Mouse (Mus musculus): ENCODE measurements at regions not wholly inside any gene's neighbourhood (a gene's known extent, or its start where the extent isn't known, plus 50 kb on each side); places are given as distances from the start of the nearest gene placed in this dataset.
A peak's percentile ranks its signal among the peaks of the same experiment; 100 is the strongest.

GRCm38 (mm10) chr16:42770199-42770598 is 105.5 kb upstream of the Zbtb20 start:
- no peaks in the 10 kb centered on the region; the same call in 1 of the 2 replicates for H3K4me1 ChIP-seq (ENCODE audit: control insufficient read depth, insufficient read depth, low read length)
- H3K27ac ChIP-seq (ENCODE audit: insufficient read depth, low read length) = no peak overlapping the region
- TF ChIP-seq CTCF (IDR thresholded peaks at IDR 0.05; ENCODE audit: borderline replicate concordance, insufficient read depth, low read length) (no peak), POLR2A (IDR thresholded peaks at IDR 0.05; ENCODE audit: low read depth, low read length) (no peak)
- H3K4me3 ChIP-seq (ENCODE audit: insufficient read depth, low read length) = no peak overlapping the region

GRCm38 (mm10) chr16:42748681-42749080 is 127.0 kb upstream of the Zbtb20 start:
- no peak for TF ChIP-seq POLR2A (IDR thresholded peaks at IDR 0.05; ENCODE audit: low read depth, low read length)
- TF ChIP-seq CTCF (IDR thresholded peaks at IDR 0.05; ENCODE audit: borderline replicate concordance, insufficient read depth, low read length) = no peak
- Histone ChIP-seq H3K4me1 (ENCODE audit: control insufficient read depth, insufficient read depth, low read length) (peaks cover 5% of the 10 kb centered on the region), H3K27ac (ENCODE audit: insufficient read depth, low read length) (no peak overlapping the region), H3K4me3 (ENCODE audit: insufficient read depth, low read length) (no peak overlapping the region)

- no peak for TF ChIP-seq CTCF (IDR thresholded peaks at IDR 0.05; ENCODE audit: borderline replicate concordance, insufficient read depth, low read length)
- TF ChIP-seq POLR2A (IDR thresholded peaks at IDR 0.05; ENCODE audit: low read depth, low read length) = no peak
- Histone ChIP-seq H3K27ac (ENCODE audit: insufficient read depth, low read length) (peak overlapping the region; percentile 36; the same call in 1 of the 2 replicates), H3K4me1 (ENCODE audit: control insufficient read depth, insufficient read depth, low read length) (peaks cover 5% of the 10 kb centered on the region), H3K4me3 (ENCODE audit: insufficient read depth, low read length) (no peak overlapping the region)
These were observed 129.6 kb upstream of the Zbtb20 start for GRCm38 (mm10) chr16:42745943-42746675.

- H3K4me1 ChIP-seq (ENCODE audit: control insufficient read depth, insufficient read depth, low read length) = peaks cover 5% of the 10 kb centered on the region
- TF ChIP-seq CTCF (IDR thresholded peaks at IDR 0.05; ENCODE audit: borderline replicate concordance, insufficient read depth, low read length) (no peak), POLR2A (IDR thresholded peaks at IDR 0.05; ENCODE audit: low read depth, low read length) (no peak)
- H3K4me3 ChIP-seq (ENCODE audit: insufficient read depth, low read length) = no peak overlapping the region
- H3K27ac ChIP-seq (ENCODE audit: insufficient read depth, low read length) = no peak overlapping the region
These were observed 132.1 kb upstream of the Zbtb20 start for GRCm38 (mm10) chr16:42743538-42743937.

- TF ChIP-seq CTCF (IDR thresholded peaks at IDR 0.05; ENCODE audit: borderline replicate concordance, insufficient read depth, low read length) (no peak), POLR2A (IDR thresholded peaks at IDR 0.05; ENCODE audit: low read depth, low read length) (no peak)
- peaks cover 5% of the 10 kb centered on the region for H3K4me1 ChIP-seq (ENCODE audit: control insufficient read depth, insufficient read depth, low read length)
- H3K4me3 ChIP-seq (ENCODE audit: insufficient read depth, low read length) = no peak overlapping the region
- no peak overlapping the region for H3K27ac ChIP-seq (ENCODE audit: insufficient read depth, low read length)
These were observed 132.6 kb upstream of the Zbtb20 start for GRCm38 (mm10) chr16:42743120-42743519.

- no peak overlapping the region for H3K27ac ChIP-seq (ENCODE audit: insufficient read depth, low read length)
- TF ChIP-seq POLR2A (IDR thresholded peaks at IDR 0.05; ENCODE audit: low read depth, low read length) = no peak
- no peak for TF ChIP-seq CTCF (IDR thresholded peaks at IDR 0.05; ENCODE audit: borderline replicate concordance, insufficient read depth, low read length)
- peaks cover 3% of the 10 kb centered on the region; the same call in 1 of the 2 replicates for H3K4me1 ChIP-seq (ENCODE audit: control insufficient read depth, insufficient read depth, low read length)
- no peak overlapping the region for H3K4me3 ChIP-seq (ENCODE audit: insufficient read depth, low read length)
These were observed 147.9 kb upstream of the Zbtb20 start for GRCm38 (mm10) chr16:42727826-42728225.

GRCm38 (mm10) chr16:42719915-42720314 is 155.8 kb upstream of the Zbtb20 start:
- no peak for TF ChIP-seq POLR2A (IDR thresholded peaks at IDR 0.05; ENCODE audit: low read depth, low read length)
- TF ChIP-seq CTCF (IDR thresholded peaks at IDR 0.05; ENCODE audit: borderline replicate concordance, insufficient read depth, low read length) = no peak
- no peak overlapping the region for H3K4me3 ChIP-seq (ENCODE audit: insufficient read depth, low read length)

GRCm38 (mm10) chr16:42718452-42718851 is 157.2 kb upstream of the Zbtb20 start:
- no peak overlapping the region for H3K4me3 ChIP-seq (ENCODE audit: insufficient read depth, low read length)
- TF ChIP-seq CTCF (IDR thresholded peaks at IDR 0.05; ENCODE audit: borderline replicate concordance, insufficient read depth, low read length) (no peak), POLR2A (IDR thresholded peaks at IDR 0.05; ENCODE audit: low read depth, low read length) (no peak)
- peaks cover 8% of the 10 kb centered on the region for H3K4me1 ChIP-seq (ENCODE audit: control insufficient read depth, insufficient read depth, low read length)
- no peak overlapping the region for H3K27ac ChIP-seq (ENCODE audit: insufficient read depth, low read length)

More at GRCm38 (mm10) chr16:42719915-42720314, 155.8 kb upstream of the Zbtb20 start:
- H3K27ac ChIP-seq (ENCODE audit: insufficient read depth, low read length) = no peak overlapping the region
- H3K4me1 ChIP-seq (ENCODE audit: control insufficient read depth, insufficient read depth, low read length) = peaks cover 4% of the 10 kb centered on the region; the same call in 1 of the 2 replicates

GRCm38 (mm10) chr16:42717828-42718412 is 157.8 kb upstream of the Zbtb20 start:
- peaks cover 8% of the 10 kb centered on the region for H3K4me1 ChIP-seq (ENCODE audit: control insufficient read depth, insufficient read depth, low read length)
- H3K4me3 ChIP-seq (ENCODE audit: insufficient read depth, low read length) = no peak overlapping the region
- H3K27ac ChIP-seq (ENCODE audit: insufficient read depth, low read length) = no peak overlapping the region
- TF ChIP-seq CTCF (IDR thresholded peaks at IDR 0.05; ENCODE audit: borderline replicate concordance, insufficient read depth, low read length) (no peak), POLR2A (IDR thresholded peaks at IDR 0.05; ENCODE audit: low read depth, low read length) (no peak)
